Mouse (Mus musculus): ENCODE results near the gene Pgls. TPM values are rescaled to one million over a fixed set of nuclear protein-coding genes. Genes with fewer than 3 reads are reported as not detected.

Gene Pgls
- polyA plus RNA-seq, 1 experiment from 2014 or later, result 90.7 TPM

- 25% methylated on average over 9 of the region's 9 CpGs for WGBS (ENCODE audit: insufficient replicate concordance)
- H3K9me3 ChIP-seq (replicated peaks), result peaks cover 3% of the 10 kb centered on the region; the same call in 1 of the 2 replicates
- H3K36me3 ChIP-seq (replicated peaks), result peaks cover 31% of the 10 kb centered on the region
- H3K4me3 ChIP-seq (replicated peaks), result no peak overlapping the region
- H3K9ac ChIP-seq, result no peak overlapping the region
- no peak overlapping the region; the same call in 1 of the 2 replicates for H3K4me2 ChIP-seq
- H3K4me1 ChIP-seq (replicated peaks), result peaks cover 32% of the 10 kb centered on the region
- peaks cover 38% of the 10 kb centered on the region for H3K27me3 ChIP-seq
- no peak for ATAC-seq (ENCODE audit: insufficient read depth)
- peak overlapping the region; percentile 64; the same call in 1 of the 2 replicates for H3K27ac ChIP-seq (replicated peaks)
Observed at GRCm38 (mm10) chr8:71627265-71628099, 35.5 kb downstream of the Pgls start.

- Histone ChIP-seq H3K27me3 (peaks cover 48% of the 10 kb centered on the region), H3K4me3 (replicated peaks) (peak overlapping the region; percentile 56), H3K4me1 (replicated peaks) (peaks cover 34% of the 10 kb centered on the region), H3K27ac (replicated peaks) (0 out of 2 replicates have a peak overlapping the region, but pooled peaks have one; percentile 7), H3K36me3 (replicated peaks) (peaks cover 20% of the 10 kb centered on the region), H3K9me3 (replicated peaks) (no peaks in the 10 kb centered on the region), H3K9ac (peak overlapping the region; percentile 44), H3K4me2 (peak overlapping the region; percentile 90)
- ATAC-seq (ENCODE audit: insufficient read depth), result no peak
- WGBS (ENCODE audit: insufficient replicate concordance), result 5% methylated on average over 16 of the region's 16 CpGs
Observed at GRCm38 (mm10) chr8:71628396-71629095, 36.6 kb downstream of the Pgls start.

- H3K4me3 ChIP-seq (replicated peaks), result peak overlapping the region; percentile 56
- ATAC-seq (ENCODE audit: insufficient read depth), result peak; percentile 69
- no peaks in the 10 kb centered on the region for H3K9me3 ChIP-seq (replicated peaks)
- peak overlapping the region; percentile 90 for H3K4me2 ChIP-seq
- peak overlapping the region; percentile 7; the same call in 1 of the 2 replicates for H3K27ac ChIP-seq (replicated peaks)
- H3K36me3 ChIP-seq (replicated peaks), result peaks cover 14% of the 10 kb centered on the region
- WGBS (ENCODE audit: insufficient replicate concordance), result under 1% methylated on average over 55 of the region's 55 CpGs
- H3K9ac ChIP-seq, result peak overlapping the region; percentile 44
- H3K27me3 ChIP-seq, result peaks cover 54% of the 10 kb centered on the region
- peaks cover 41% of the 10 kb centered on the region for H3K4me1 ChIP-seq (replicated peaks)
Observed at GRCm38 (mm10) chr8:71629096-71629697, 37.2 kb downstream of the Pgls start.

- H3K9ac ChIP-seq, result 0 out of 2 replicates have a peak overlapping the region, but pooled peaks have one; percentile 18
- peaks cover 8% of the 10 kb centered on the region; the same call in 1 of the 2 replicates for H3K36me3 ChIP-seq (replicated peaks)
- WGBS (ENCODE audit: insufficient replicate concordance), result 4% methylated on average over 25 of the region's 25 CpGs
- no peaks in the 10 kb centered on the region for H3K9me3 ChIP-seq (replicated peaks)
- peak; percentile 23; the same call in 1 of the 2 replicates for ATAC-seq (ENCODE audit: insufficient read depth)
- H3K27me3 ChIP-seq, result peaks cover 60% of the 10 kb centered on the region
- H3K4me1 ChIP-seq (replicated peaks), result peaks cover 45% of the 10 kb centered on the region
- peak overlapping the region; percentile 90 for H3K4me2 ChIP-seq
- H3K4me3 ChIP-seq (replicated peaks), result peak overlapping the region; percentile 56
- no peak overlapping the region; the same call in 1 of the 2 replicates for H3K27ac ChIP-seq (replicated peaks)
Observed at GRCm38 (mm10) chr8:71629781-71630212, 37.8 kb downstream of the Pgls start.

- peaks cover 69% of the 10 kb centered on the region for H3K27me3 ChIP-seq
Observed at GRCm38 (mm10) chr8:71630761-71631160, 38.8 kb downstream of the Pgls start.

GRCm38 (mm10) chr8:71631897-71632296 lies 39.9 kb downstream of the Pgls start:
- Histone ChIP-seq H3K4me2 (no peak overlapping the region), H3K4me1 (replicated peaks) (peaks cover 45% of the 10 kb centered on the region), H3K36me3 (replicated peaks) (no peaks in the 10 kb centered on the region), H3K27ac (replicated peaks) (no peak overlapping the region), H3K9me3 (replicated peaks) (no peaks in the 10 kb centered on the region), H3K4me3 (replicated peaks) (no peak overlapping the region), H3K9ac (no peak overlapping the region), H3K27me3 (peaks cover 69% of the 10 kb centered on the region)
- 25% methylated on average over 2 of the region's 2 CpGs for WGBS (ENCODE audit: insufficient replicate concordance)
- no peak for ATAC-seq (ENCODE audit: insufficient read depth)

More at GRCm38 (mm10) chr8:71630761-71631160, 38.8 kb downstream of the Pgls start:
- Histone ChIP-seq H3K4me3 (replicated peaks) (no peak overlapping the region), H3K36me3 (replicated peaks) (0 out of 2 replicates have a peak, but pooled peaks cover 4% of the 10 kb centered on the region), H3K9me3 (replicated peaks) (no peaks in the 10 kb centered on the region), H3K4me1 (replicated peaks) (peaks cover 45% of the 10 kb centered on the region), H3K4me2 (no peak overlapping the region), H3K9ac (no peak overlapping the region), H3K27ac (replicated peaks) (no peak overlapping the region)
- ATAC-seq (ENCODE audit: insufficient read depth), result no peak
- WGBS (ENCODE audit: insufficient replicate concordance), result 69% methylated on average over 6 of the region's 6 CpGs

- Histone ChIP-seq H3K4me3 (replicated peaks) (no peak overlapping the region), H3K4me1 (replicated peaks) (peaks cover 33% of the 10 kb centered on the region), H3K4me2 (peak overlapping the region; percentile 27; the same call in 1 of the 2 replicates), H3K9me3 (replicated peaks) (no peaks in the 10 kb centered on the region), H3K36me3 (replicated peaks) (no peaks in the 10 kb centered on the region), H3K27ac (replicated peaks) (no peak overlapping the region), H3K9ac (no peak overlapping the region), H3K27me3 (peaks cover 69% of the 10 kb centered on the region)
- 5% methylated on average over 19 of the region's 22 CpGs for WGBS (ENCODE audit: insufficient replicate concordance)
- ATAC-seq (ENCODE audit: insufficient read depth), result no peak
Observed at GRCm38 (mm10) chr8:71633164-71633563, 41.2 kb downstream of the Pgls start.

GRCm38 (mm10) chr8:71633981-71634667 lies 42.1 kb downstream of the Pgls start:
- 0 out of 2 replicates have a peak, but pooled peaks have one; percentile 19 for ATAC-seq (ENCODE audit: insufficient read depth)
- H3K4me2 ChIP-seq, result peak overlapping the region; percentile 29
- H3K36me3 ChIP-seq (replicated peaks), result no peaks in the 10 kb centered on the region
- H3K9ac ChIP-seq, result no peak overlapping the region
- 3% methylated on average over 26 of the region's 26 CpGs for WGBS (ENCODE audit: insufficient replicate concordance)
- H3K4me3 ChIP-seq (replicated peaks), result no peak overlapping the region
- H3K9me3 ChIP-seq (replicated peaks), result no peaks in the 10 kb centered on the region
- no peak overlapping the region for H3K27ac ChIP-seq (replicated peaks)
- H3K4me1 ChIP-seq (replicated peaks), result peaks cover 26% of the 10 kb centered on the region
- peaks cover 65% of the 10 kb centered on the region for H3K27me3 ChIP-seq

GRCm38 (mm10) chr8:71637149-71638095 lies 45.4 kb downstream of the Pgls start:
- H3K27ac ChIP-seq (replicated peaks), result no peak overlapping the region
- ATAC-seq (ENCODE audit: insufficient read depth), result no peak
- H3K4me1 ChIP-seq (replicated peaks), result peaks cover 20% of the 10 kb centered on the region
- WGBS (ENCODE audit: insufficient replicate concordance), result 53% methylated on average over 8 of the region's 8 CpGs
- H3K36me3 ChIP-seq (replicated peaks), result no peaks in the 10 kb centered on the region
- no peak overlapping the region for H3K9ac ChIP-seq
- peaks cover 32% of the 10 kb centered on the region for H3K27me3 ChIP-seq
- H3K4me3 ChIP-seq (replicated peaks), result no peak overlapping the region
- no peaks in the 10 kb centered on the region for H3K9me3 ChIP-seq (replicated peaks)
- H3K4me2 ChIP-seq, result no peak overlapping the region
